Mouse (Mus musculus) erythroblast, embryonic 14.5 days (primary cell): ENCODE data around the gene Gprc5c.

Experiments
- GATA1 ChIP-seq: IDR thresholded peaks from 2 replicates; pipeline ENCODE4 v1.6.1; 2012; ENCODE audit warnings: low read length, inconsistent platforms, mixed read lengths
- TAL1 ChIP-seq: IDR thresholded peaks from 3 replicates; pipeline ENCODE4 v1.6.1; 2012; ENCODE audit warnings: low read length, inconsistent platforms, mixed read lengths

- TF ChIP-seq GATA1 (no peak), TAL1 (no peak)
Measured at GRCm38 (mm10) chr11:114903224-114903623, 52.3 kb downstream of the Gprc5c start.
